Mouse (Mus musculus) activated CD4-positive, CD25-positive, alpha-beta regulatory T cell, adult 4 months (primary cell): ENCODE measurements at regions not wholly inside any gene's neighbourhood (a gene's known extent, or its start where the extent isn't known, plus 50 kb on each side); places are given as distances from the start of the nearest gene placed in this dataset.
"Not testable (repeated sequence)": the region's sequence is repeated elsewhere in the genome, so short reads cannot be mapped to it uniquely, and the experiment has no call there.

Source experiments
- ATAC-seq: one replicate; pipeline ENCODE4 v1.8.0; 2017

DNA sequence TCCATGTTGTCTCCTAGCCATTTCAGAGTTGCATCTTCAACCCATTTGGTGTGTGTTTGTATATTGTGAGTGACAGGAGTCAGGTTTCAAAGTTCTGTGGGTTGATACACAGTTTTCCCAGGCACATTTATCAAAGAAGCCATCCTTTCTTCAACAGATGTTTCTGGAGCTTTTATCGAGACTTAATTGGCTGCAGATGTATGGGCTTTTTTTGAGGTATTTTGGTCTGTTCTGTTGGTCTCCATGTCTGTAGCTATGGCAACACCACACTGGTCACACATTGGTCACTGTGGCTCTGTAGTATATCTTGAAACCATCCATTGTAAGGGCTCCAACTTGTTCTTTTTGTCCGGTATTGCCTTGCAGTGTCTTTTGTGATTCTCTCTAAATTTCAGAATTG lies 565.1 kb upstream of the Arid1b start:
- no peak for ATAC-seq

DNA sequence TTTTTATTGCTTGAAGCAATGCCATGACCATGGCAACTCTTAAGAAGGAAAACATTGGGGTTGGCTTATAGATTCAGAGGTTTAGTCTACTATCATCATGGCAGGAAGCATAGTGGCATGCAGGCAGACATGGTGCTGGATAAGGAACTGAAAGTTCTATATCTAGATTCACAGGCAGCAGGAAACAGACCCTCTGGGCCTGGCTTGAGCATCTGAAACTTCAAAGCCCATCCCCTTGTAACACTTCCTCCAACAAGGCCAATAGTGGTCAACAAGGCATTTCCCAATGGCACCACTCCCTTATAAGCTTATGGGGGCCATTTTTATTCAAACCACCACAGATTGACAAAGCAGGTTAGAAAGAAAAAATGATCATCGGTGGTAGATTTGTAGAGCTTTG lies 548.5 kb upstream of the Arid1b start:
- no peak for ATAC-seq

DNA sequence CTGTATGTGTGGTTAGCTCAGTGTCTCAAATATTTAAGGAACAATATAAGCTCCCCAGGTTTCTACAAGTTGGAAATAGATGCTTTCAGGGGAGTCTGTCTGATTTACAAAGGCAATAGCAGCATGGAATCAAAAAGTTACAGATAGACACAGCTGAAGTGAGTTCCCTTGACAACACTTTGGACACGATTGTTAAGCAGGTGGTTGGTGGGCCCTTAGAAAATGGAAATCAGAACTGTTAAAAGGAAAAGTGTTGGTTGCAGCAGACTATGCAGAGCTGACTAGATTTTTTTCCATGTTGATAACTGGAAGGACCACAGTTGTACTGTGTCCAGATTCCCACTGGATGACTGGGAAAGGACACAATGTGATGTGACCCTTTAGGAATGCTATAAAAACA lies 536.6 kb upstream of the Arid1b start:
- ATAC-seq: no peak

DNA sequence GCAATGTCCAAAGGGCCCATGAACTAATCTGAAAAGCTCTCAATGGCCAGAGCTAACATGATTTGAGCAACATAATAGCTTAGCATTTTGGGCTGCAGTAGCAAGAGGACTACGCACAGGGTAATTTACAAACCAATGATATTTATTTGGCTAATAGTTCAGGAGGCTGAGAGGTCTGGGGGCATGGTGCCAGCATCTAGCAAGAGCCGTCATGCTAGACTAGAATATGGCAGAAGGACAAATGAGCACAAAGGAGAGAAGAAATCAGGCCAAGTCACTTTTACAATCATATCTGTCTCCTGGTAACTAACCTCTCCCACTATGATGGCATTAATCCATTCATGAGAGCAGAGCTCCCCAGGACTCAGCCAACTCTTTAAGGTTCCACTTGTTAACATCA lies 532.6 kb upstream of the Arid1b start:
- no peak for ATAC-seq

DNA sequence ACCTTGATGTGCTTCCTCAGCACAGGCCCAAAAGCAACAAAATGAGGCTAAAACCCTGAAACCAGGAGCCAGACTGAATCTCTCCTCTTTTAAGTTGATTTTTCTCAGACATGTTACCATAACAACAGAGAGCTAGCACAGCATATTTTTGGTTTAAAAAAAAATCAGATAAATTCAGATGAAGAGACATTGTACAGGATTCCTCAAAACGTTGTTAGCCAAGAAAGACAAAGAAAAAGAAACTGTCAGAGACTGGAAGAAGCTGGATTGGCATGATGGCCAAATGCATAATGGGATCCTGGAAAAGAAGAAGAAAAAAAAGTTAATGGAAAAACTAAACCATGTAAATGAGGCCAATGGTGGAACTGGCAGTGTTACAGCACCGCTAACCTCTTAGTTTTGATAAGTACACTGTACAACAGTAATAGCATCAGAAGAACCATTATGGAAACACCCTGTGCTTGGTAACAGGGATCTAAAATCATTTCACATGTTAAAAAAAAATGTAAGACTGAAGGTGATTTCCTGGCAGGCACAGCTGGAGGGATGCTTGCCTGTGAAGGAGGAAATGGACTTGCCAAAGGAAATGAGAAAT lies 529.7 kb upstream of the Arid1b start:
- no peak for ATAC-seq

DNA sequence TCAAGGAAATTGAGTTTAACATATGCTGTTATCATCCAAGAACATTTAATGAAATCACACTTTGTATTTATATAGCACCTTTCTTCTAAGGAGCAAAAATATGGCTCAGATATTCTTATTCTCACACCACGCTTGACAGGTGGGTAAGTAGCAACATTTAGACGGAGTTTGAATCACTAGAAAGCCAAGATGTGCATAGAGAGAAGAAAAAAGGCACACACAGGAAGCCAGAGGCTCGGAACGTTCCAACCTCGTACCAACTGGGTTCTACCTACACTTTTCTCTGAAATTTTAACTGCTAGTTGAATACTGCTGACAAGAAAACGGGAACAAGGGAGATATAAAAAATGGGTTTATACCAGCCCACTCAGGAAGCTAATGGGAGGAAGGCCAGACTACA lies 528.4 kb upstream of the Arid1b start:
- no peak for ATAC-seq

DNA sequence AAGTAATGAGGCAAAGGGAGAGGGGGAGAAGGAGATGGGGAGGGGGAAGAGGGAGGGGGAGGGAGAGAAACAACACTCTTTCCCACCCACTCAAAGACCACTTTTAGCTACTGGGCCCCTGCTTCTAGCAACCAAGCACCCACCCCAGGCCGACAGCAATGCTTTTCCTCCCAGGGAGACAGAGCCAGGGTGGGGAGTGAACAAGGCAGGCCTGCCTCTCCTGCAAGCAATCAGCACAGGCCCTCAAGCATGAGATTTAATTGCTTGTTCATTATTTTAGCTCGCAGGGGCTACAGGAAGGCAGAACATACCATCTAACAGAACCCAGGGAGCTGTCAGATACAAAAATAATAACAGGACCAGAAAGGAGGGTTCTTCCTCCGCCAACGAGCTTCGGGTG lies 521.7 kb upstream of the Arid1b start:
- ATAC-seq: no peak

DNA sequence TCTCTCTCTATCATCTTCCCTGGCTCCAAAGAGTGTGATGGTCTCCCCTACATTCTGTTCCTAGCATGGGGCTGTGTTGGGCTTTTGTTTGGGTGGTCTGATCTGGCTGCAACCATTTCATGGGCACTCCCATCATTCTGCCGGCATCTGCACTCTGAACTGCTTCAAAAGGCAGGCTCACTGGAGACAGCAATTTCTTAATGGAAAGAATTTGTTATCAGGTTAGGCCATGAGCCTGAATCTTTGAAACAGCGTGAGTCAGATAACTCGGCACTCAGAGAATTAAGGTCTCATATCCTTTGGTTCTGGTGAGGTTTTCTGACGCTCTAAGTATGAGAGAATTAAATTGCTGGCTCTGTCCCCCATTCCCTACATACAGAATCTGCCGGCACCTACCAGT lies 519.8 kb upstream of the Arid1b start:
- no peak for ATAC-seq

DNA sequence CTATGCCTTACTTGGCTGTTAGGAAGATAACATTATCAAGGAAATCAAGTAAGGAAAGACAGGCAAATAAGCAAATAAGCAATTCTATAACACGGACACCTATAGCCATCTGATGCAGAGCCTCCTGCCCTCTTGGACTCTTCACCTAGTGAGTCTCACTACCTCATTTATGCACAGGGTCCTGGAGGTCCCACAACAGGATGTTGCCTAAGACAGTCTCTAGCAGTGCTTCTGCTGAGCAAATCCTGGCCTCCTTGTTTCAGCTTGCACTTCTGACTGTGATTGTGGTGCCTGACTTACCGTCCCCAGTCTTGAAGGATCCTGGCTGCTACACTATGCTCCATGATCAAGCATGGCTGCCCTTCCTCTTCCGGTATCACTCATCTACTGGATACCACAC lies 518.5 kb upstream of the Arid1b start:
- no peak for ATAC-seq

DNA sequence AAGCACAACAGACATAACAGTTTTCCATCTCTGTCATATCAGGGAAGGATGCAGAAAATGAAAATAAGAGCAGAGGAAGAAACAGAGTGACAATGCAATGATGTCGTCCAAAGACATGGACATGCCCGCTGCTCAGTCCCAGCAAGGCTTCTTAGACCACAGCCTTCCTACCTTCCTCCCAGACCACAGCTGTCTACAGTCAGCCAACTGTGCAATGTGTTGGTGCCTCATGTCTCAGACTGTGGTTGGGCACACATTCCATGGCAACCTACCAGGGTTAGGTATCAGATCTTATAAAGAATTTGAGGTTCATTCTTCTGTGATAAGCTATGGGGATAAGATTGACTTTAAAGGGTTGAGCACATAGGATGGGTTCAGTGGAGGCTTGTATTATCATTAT lies 499.7 kb upstream of the Arid1b start:
- no peak for ATAC-seq

DNA sequence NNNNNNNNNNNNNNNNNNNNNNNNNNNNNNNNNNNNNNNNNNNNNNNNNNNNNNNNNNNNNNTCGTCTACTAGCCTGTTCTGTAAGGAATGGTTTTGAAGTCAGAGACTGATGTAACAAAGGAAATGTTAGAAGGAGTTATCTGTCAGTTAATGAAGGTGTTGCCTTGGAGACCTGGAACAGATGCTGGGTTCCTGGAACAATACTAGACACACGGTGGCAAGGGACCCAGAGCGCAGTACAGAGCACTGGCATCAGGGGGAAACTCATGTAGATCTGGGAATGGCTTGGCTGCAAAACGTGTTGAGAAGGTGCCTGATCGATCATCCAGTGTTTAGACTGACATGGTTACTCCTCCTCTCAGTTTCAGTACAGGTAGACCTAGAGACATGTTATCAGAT lies 493.6 kb upstream of the Arid1b start:
- no peak for ATAC-seq

DNA sequence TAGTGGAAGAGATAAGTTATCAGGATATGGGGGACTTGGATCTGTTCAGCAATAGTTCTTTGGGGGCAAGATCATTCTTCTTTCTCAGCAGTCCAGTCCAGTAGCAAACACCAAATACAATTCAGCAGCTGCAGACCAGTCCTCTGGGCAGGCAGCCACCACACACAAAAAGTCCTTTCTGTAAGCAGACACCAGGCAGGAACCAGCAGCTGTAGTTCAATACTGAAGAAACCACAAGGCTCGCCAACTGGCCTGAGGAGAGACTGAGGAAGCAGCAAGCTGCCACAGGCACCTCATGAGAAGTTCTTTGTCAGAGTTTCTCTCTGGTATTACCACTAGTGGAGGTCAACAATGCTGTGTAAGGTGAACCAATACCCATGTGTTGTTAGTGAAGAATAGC lies 493.1 kb upstream of the Arid1b start:
- ATAC-seq: no peak

DNA sequence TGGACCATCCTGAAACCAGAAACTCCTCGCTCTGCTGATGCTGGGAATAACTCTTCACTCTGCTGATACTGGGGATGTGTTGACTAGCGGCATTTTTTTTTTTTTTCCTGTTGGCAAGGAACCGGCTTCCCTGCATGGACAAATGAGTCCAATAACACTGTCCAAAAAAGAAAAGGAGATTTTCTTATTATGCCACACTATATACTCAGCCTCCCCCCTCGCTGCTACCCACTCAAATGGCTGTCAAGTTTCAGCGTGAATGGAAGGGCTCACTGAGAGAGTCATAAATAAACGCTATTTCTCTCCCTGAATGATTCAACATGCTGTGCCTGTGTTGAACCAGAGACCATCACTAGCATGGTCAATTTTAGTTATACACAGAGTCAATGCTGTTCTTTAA lies 489.2 kb upstream of the Arid1b start:
- ATAC-seq: no peak

DNA sequence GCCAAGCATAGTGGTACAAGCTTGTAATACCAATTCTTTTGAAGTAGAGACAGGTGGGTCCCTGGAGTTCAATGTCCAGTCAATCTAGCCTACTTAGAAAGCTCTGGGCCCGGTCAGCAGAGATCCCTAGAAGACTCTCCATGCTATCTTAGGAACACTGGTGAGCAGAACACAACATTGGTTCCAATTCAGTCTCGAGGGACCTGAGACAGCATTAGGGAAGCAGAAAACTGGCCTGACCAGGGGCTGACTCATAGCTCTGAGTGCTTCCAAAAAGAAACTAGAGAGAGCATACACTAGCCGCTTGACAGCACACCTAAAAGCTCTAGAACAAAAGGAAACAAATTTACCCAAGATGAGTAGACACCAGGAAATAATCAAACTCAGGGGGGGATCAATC lies 484.6 kb upstream of the Arid1b start:
- ATAC-seq: no peak

DNA sequence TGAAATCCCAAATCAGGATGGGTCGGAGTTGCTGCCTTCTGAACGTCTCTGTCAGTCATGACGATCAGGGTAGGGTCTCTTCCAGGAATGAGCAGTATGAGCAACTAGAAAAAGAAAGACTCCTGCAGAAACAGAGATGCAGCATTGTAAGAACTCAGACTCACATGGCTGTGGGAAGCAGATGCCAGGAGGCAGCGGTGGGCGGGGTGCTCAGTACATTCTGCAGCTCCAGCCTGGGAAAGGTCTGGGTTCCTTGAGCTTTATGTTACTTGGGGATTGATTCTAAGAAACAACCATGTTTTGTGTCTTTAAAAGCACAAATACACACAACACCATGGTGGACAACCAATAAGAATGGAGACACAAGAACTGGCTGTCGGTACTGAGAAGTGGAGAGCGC lies 478.0 kb upstream of the Arid1b start:
- no peak for ATAC-seq

DNA sequence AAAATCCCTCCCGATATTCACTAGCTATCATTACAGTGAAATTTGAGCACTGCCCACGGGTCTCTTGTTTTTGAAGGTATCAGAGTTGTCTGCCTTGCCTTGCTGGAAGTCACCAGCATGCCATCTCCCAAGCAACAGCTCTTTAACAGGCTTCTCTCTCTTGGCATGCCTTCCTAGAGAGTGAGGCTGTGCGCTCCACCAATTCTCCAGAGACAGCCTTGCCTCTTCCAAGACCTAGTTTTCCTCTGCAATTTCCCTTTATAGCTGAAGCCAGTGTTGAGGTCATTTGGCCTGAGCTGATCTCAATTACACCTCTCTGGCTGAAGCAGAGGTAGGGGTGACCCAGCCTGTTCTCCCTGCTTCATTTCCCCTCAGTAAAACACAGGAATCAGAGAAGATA lies 477.3 kb upstream of the Arid1b start:
- ATAC-seq: no peak

DNA sequence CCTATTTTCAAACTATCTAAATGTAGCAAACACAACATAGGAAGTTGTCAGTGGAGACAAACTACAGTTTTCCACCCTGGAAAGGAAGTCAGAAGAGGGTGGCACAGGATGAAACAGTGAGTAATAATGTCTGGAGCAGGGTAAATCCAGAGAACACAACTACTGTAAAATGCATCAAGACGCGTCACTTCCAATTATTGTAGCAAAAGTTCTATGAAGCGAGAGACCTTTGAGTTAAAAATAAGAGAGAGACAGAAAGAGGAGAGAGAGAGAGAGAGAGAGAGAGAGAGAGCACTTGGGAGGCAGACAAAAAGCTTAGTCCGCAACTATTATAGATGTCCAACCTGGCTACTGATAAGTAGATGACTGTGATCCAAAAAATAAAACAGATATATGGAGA lies 473.1 kb upstream of the Arid1b start:
- no peak for ATAC-seq

DNA sequence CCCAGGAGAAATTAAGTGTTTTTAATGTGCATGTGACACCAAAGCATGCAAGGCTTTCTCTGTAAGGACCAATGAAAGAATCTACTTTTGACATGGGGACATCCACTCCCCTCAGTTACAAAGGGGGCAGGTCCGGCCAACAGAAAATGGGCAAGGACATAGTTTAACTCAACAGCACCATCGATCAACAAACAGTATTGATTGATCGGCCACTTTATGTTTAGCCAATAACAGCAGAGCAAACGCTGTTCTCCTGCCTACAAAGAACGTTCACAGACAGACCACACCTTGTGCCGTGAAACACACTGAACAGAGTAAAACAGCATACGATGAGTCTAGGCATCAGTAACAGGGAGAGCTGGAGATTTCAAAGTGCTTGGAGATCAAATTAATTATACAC lies 467.7 kb upstream of the Arid1b start:
- ATAC-seq: no peak

DNA sequence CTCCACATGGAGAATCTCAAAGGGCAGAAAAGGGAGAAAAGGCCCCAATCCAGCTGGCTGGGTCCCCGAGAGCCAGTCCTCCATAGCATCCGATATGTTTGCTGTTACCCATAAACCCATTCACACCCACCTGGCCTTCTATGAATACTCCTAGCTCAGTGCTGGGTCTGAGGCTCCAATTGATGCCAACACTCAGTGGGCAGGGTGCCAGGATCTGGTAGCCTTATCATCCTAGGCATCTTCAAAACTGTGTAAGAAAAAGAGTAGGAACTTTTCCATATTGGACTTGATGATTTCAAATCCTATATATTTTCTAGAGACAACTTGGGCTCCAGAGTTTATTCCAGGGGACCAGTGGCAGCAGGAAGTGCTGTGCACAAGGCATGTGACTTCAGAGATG lies 462.0 kb upstream of the Arid1b start:
- no peak for ATAC-seq

DNA sequence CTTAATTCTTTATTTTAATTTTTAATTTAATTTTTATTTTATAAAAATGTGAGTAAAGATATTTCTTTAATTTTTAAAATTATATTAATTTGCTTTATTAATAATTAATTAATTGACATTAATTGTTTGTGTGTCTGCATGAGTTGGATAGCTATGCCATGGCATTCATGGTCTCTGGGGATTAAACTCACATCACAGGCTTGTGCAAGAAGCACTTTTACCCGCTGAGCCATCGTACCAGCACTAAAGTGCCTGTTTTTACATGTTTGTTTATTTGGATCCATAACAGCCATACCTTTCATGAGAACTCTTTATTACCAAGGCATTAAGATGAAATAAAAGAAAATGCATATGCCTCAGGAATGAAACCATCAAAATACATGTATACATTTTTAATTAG lies 453.7 kb upstream of the Arid1b start:
- no peak for ATAC-seq

DNA sequence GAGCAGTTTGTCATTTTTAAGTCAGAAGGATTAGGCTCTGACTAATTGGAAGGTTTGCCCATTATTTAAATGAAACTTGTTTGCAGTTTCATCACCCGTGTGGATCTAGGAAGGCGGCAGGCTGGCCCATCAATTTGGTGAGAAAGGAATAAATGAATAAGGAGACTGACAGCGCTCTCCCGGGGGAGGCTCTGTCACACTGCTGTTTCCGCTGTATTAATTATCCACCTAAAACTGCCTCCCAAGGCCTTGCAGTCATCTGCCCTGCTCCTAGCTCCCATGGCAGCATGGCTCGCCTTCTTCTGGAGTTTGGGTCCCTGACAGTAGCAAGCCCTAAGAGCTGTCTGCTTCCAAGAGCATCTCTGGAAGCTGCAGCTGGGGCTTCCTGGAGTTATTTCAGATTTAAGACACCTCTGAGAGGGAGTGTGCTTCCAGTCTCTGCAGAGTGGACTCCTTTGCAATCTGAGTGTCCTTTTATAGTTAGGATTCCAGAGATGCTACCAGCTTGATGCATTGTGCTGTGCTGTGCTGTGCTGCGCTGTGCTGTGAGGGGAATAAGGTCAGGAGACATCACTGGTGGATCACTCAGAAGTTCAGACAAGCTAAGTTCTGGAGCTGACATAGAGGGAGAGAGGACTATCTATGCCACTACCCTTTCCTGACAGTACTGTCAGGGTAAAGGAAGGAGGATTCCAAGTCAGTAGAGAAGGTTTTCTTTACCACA lies 452.9 kb upstream of the Arid1b start:
- no peak for ATAC-seq

DNA sequence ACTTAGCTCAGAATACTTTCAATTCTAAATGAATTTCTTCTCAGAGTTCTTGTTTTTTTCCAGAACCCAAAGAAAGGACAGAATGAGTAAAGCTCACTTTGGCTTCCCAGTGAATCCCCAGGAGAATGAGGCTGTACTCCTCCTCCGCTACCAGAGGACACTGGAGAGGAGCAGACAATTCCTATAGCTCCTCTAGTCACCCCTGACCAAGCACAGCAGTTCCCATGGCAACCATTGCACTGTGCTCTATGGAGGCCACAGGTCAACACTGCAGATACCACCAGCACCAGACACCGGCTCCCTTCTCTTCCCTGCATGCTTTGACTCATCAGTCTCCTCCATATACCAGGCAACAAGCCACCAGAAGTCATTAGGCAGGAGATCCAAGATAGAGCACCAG lies 447.6 kb upstream of the Arid1b start:
- no peak for ATAC-seq

DNA sequence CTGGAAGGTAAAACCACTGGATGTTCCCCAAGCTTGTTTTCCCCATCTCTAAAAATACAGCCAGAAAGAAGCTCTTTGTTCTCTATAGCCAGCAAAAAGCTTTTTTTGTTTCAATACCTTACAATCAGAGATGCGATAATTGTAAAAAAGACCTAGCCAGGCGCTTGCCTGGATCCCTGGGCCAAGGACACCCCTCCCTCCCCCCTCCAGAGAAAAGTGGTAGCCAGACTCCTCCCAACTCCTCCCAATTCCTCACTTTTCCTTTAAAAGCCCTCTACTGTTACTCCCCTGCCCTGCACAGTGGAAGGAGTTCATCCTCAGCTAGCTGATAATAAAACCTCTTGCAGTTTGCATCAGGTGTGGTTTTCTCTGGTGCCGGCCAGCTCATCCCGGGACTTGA lies 441.1 kb upstream of the Arid1b start:
- not testable (repeated sequence) for ATAC-seq

DNA sequence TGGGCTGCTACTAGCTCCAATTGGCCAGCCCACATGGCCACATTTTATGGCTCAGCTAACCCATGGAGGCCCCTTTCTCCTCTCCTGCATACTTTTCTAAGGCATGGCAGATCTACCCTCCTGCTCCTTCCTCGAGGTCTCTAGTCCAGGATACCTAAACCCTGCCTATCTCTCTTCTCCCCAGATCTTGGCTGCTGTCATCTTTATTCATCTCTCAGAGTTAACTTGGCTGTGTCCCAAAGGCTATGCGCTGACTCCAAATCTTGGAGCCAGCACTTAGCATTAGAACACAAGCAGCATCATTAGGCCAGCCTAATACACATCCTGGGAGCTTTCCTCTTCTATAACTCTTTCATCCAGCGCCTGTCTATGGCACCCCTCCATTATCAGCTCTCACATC lies 430.5 kb upstream of the Arid1b start:
- ATAC-seq: no peak

DNA sequence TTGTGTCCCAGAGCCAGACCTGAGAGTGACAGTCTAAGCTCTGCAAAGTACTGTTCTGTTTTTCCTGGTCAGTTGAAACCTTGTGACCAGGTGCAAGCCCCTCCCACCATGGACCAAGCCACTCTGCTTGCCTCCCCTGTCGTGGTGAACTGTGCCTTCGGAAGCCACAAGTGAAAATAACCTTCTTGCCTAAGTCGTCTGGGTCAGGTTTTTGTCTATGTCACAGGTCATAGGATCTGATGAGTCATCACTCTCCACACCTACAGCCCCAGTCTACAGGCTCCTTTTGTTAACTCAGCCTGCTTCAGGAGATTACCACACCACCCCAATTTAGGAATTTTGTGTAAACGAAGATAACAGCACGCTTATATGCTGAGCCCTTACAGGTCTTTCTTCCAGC lies 417.2 kb upstream of the Arid1b start:
- no peak for ATAC-seq
